Mouse (Mus musculus): ENCODE measurements around the gene Rab15. TPM values are rescaled to one million over a fixed set of nuclear protein-coding genes. Genes with fewer than 3 reads are reported as not detected.
"Not testable (repeated sequence)": the region's sequence is repeated elsewhere in the genome, so short reads cannot be mapped to it uniquely, and the experiment has no call there.

Gene Rab15
- total RNA-seq (2022) = 100 to 1,000 TPM; 203 to 218 (median 209) TPM

DNA sequence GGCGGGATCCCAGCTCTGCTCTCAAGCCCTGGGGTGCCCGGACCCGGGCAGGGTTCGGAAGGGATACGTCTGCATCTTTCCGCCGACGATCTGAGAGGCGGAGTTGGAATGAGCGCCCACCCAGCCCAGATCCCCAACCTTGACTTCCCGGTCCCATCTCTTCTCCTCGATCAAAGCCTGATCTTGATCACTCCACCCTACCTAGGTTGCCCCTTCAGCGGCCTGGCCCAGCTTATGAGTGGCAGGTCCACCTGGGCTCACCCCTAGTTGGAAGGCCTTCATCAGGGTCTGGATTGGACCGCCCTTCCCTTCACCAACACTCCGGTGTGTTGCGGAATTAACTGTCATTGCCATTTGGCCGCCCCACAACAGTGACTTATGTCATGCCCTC, at the start of gene Rab15:
Gene Rab15 (minus strand): TSS at position 258 of the 391 bp plus-strand sequence.
- DNase-seq (ENCODE audit: low spot score in 2 of 2) = no peak

DNA sequence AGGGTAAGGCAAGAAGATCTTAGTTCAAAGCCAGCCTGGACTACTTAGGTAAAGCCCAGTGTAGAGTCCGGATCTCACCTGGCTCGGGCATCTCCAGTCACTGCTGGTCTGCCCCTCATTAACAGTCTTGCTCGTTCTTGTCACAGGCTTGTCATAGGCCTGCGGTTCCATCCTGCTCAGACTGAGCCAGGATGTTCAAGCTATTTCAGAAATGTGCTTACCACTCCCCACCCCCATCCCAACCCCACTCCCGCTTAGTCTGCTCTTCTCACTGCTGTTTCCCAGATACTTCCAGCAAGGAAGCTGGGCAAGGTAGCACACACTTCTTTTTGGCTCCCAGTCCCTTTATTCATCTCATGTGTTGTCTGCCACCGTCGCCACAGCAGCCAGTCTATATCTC, 46.9 kb upstream of the Rab15 start:
- peak in 1 of 2 experiments; percentile 27 for DNase-seq (ENCODE audit: low spot score in 2 of 2)

DNA sequence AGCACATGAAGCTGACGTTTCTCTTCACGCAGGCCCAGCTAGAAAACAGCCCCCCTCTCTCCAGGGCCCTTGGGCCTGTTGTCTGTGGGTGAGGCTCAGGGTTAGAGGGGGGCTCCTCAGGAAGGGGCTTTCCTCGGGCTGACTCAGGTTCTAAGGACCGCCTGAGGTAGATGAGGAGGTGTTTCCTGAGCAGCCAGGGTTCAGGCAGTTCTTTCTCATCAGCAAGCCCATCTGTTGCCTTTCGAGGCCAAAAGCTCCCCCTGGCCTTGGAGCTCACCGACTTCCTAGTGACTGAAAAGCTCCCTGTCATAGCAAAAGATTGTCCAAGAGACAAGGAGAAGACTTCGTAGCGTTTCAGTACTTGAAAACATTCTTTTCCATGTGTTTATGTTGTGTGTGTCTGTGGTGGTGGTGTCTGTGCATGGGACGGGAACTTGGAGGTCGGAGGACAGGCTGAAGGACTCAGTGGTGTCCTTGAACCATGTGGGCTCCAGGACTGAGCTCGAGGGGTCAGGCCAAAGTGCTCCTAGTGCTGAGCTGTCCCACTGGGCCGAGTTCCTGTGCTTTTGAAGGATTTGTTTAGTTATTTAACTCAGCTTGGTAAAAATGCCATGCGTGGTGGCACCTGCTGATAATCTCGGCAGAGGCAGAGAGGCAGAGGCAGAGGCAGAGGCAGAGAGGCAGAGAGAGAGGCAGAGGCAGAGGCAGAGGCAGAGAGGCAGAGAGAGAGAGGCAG, 45.9 kb upstream of the Rab15 start:
- no peak for DNase-seq (ENCODE audit: low spot score in 2 of 2)

DNA sequence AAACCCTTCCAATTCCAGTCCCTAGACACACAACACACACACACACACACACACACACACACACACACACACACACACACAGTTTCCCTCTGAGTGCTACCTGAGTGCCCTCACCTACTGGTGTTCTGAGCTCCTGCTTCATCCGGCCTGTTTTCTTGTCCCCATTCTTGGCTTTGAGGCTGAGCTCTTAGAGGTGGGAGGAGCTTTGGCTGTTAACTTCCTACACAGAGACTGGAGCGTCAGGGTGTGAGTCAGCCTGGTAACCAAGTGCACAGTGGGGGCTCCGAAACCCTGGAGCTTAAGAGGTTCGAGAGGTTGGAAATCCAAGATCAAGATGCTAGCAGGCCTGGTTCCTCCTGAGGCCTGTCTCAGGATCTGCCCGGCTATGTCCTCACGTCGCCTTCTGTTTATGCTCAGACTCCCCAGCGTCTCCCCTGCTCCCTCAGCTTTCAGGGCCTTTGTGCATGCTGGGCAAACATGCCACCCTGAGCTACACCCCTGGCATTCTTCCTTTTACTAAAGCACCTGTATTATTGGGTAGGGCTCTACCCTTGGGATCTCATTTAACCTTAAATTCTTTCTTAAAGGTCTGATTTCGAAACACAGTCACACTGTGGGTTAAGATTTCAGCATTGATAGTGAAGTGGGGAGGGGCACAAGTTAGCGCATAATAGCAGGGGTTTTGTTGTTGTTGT, 45.0 kb upstream of the Rab15 start:
- peak in 1 of 2 experiments; percentile 49 for DNase-seq (ENCODE audit: low spot score in 2 of 2)

DNA sequence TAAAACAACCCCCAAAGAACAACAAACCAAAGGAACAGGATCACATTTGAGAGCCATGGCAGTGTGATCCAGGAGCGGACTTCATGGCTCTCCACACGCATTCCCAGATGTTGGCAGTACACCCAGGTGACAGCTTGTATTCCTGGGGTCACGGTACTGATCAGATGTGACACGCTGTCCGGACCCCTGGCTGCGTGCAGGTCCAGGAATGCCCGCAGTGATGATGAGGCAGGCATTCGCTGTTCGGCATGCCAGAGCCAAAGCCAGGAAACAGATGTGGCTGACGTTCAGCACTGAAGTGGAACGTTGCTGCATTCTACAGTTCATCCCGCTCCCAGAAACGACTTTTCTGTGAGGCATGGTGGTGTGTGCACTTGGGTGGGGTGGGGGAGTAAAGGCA, 42.6 kb upstream of the Rab15 start:
- DNase-seq (ENCODE audit: low spot score in 2 of 2) = no peak

DNA sequence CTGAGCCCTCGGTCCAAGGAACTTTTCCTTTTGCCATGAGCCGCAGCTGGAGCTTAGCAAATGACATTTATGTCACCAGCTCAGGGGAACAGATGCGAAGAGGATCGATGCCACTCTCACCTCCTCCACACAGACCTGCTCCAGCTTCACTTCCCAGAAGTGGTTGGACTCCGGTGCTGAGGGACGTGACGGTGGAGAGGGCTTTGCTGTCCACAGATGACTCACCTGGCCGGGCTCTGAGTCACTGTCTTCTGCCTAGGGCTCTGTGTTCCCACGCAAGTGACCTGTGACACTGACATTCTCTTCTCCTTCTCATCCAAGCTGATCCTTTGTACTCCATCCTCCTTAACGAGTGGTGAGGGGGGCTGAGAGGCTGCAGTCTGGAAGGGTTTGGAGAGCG, 40.9 kb upstream of the Rab15 start:
- DNase-seq (ENCODE audit: low spot score in 2 of 2) = peak; percentile 28 to 68

DNA sequence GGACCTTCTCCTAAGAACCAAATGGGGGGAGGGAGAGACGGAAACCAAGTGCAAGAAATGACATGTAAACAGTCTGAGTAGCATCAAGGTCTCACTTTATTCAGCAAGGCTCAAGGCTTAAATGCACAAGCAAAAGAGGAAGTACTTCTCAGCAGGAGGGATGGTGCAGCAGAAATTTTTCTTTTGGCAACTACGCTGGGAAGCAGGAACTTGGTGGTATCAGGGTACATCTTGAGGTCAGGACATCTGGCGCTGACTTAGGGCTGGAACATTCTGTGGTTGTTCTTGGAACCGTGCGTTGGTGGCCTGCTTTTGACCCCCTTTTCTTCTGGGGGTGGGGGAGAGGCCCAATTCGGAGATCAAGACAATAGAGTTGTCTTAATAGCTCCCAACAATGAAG, 36.1 kb upstream of the Rab15 start:
- DNase-seq (ENCODE audit: low spot score in 2 of 2) = not testable (repeated sequence)

DNA sequence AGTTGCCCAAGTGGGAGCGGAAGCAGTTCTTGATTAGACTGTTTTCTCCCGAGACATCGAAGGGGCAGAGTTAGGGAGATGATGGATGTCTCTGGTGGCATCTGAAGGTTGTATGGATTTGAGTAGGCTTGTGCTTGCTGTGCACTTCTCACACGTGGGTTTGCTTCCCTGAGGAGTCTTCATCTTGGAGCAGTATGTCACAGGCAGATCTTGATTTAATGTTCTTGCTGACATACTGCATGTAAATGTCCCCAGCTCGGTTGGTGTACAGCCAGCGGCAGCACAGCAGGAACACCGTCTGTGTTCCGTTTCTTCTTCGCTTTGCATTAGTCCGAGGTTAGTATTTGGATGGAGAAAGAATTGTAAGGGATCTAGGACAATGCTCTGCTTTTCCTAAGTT, 34.4 kb upstream of the Rab15 start:
- DNase-seq (ENCODE audit: low spot score in 2 of 2) = no peak

DNA sequence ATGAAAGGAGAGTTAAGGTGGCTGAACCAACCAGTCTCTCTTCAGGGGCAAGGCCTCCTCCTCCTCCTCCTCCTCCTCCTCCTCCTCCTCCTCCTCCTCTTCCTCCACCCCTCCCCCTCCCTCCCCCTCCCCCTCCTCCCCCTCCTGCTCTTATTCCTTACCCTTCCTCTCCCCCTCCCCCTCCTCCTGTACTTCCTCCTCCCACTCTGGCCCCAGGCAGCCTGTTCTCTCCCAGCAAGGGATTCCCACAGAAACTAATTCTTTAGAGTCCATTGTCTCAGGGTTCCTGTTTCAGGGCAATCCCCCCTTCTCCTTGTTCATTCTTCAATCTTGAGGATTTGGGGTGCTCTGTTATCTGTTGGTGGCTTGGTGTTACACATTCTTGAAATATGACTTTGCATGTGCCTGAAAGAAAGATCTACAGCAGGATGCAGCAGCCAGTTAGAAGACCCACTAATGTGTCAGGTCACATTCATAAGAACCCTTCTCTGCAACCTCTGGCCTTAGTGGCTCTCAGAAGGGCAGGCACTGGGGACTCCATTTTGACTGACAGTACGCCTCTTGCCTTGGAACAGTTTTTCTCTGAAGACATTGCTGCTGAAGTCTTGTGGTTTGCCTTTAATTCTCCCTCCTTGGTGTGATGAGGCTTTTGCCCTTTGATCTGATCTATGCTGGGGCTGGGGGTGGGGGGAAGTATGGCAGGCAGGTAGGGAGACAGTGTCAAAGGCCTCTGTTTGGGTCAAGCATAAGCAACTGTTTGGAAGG, 30.9 kb upstream of the Rab15 start:
- DNase-seq (ENCODE audit: low spot score in 2 of 2) = no peak

DNA sequence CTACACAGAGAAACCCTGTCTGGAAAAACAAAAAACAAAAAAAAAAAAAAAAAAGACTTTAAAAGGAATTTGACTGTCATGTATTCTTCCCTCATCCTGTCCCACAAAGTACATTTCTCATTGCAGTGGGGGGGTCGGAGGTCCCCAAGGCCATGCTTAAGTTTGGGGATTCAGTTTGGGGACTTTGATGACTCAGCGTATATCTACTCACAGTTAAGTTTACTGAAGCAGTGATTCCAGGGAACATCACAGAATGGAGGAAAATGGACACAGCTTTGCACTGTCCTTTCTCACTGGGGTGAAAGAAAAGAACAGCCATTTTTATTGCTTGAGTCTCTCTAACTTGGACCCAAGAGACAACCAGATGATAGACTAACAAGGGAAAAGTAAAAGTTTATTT, 29.7 kb upstream of the Rab15 start:
- DNase-seq (ENCODE audit: low spot score in 2 of 2) = no peak

DNA sequence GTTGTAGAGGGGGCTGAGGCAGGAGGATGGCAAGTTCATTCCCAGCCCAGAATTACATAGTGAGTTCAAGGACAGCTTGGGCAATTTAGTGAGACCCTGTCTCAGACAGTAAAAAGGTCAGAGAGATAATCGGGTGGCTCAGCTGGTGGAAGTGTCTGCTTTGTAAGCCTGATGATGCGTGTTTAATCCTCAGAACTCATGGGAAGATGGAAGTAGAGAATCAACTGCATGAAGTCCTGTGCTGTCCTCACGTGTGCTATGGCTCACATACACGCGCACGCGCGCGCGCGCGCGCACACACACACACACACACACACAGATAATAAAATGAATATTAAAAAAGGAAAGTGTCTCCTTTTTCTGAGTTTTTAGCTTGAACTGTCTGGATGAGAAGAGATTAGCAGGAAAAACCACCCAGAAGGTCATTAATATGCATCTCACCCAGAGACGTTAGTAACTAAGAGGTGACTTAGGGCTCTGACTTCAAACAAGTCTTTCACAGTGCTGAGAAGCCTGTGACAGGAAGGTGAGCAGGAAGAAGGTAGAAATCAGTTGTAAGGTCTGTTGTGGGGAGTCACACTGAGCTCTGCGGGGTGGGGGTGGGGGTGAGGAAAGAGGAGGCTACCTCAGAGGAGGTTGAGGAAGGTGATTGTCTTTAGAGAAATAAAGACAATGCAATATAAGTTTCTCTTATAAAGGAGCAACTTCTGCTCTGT, 21.8 kb upstream of the Rab15 start:
- no peak for DNase-seq (ENCODE audit: low spot score in 2 of 2)

DNA sequence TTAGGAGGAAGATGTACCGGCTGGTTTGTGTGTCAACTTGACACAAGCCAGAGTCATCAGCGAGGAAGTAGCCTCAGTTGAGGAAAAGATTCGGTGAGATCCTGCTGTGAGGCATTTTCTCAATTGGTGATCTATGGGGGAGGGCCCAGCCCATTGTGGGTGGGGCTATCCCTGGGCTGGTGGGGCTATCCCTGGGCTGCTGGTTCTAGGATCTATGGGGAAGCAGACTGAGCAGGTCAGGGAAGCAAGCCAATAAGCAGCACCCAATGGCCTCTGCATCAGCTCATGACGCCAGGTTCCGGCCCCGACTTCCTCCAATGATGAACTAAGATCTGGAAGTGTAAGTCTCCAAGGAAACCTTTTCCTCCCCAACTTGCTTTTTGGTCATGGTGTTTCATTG, 17.4 kb upstream of the Rab15 start:
- no peak for DNase-seq (ENCODE audit: low spot score in 2 of 2)

DNA sequence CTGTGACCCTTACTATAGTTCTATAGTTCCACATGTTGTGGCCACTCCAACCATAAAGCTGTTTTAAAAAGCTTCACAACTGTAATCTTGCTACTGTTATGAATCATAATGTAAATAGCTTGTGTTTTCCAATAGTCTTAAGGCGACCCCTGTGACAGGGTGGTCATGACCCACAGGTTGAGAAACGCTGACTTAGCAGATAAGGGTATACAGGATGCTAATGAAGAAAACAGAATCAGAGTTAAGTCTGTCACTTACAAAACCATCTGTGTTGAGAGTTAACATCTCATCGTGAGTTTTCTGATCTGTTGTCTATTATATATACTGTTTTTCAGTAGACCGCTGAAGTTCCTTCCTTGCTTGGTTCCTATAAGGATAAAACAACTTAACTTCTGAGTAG, 16.6 kb upstream of the Rab15 start:
- DNase-seq (ENCODE audit: low spot score in 2 of 2) = no peak

DNA sequence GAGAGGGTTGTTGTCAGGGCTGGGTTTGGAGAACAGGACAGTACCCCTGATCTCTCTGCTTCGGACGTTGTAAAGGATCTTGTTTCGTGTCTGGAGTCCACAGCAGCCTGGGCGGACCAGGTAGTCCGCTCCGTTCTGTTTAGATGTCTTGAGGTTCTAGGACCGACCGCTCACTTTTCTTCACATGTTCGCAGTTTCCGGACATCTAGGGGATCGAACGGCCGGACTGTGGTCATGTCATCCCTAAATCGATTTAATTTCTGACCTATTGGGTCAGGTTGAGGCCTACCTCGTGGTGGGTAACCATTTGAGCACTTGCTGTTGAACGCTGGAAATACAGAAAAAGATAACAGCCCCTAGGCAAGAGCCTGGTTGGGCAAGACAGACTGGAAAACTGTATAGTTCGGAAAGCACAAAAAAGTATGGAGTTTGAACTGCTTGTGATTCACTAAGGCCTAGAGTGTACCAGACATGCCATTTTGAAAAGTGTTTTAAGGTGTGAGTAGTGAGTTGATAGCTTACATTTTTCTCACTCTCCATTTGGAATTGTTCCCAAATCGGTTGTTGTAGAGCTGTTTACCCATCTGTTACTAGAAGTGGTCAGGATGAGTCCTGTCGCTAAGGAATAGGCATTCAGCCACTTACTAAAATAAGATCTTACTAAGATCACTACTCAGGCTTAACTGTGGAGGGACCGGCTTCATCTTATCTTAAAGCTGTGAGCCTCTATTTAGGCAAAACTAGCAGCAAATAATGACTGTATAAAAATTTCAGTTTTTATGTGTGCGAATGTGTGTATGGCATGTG, 15.3 kb upstream of the Rab15 start:
- DNase-seq (ENCODE audit: low spot score in 2 of 2) = no peak

DNA sequence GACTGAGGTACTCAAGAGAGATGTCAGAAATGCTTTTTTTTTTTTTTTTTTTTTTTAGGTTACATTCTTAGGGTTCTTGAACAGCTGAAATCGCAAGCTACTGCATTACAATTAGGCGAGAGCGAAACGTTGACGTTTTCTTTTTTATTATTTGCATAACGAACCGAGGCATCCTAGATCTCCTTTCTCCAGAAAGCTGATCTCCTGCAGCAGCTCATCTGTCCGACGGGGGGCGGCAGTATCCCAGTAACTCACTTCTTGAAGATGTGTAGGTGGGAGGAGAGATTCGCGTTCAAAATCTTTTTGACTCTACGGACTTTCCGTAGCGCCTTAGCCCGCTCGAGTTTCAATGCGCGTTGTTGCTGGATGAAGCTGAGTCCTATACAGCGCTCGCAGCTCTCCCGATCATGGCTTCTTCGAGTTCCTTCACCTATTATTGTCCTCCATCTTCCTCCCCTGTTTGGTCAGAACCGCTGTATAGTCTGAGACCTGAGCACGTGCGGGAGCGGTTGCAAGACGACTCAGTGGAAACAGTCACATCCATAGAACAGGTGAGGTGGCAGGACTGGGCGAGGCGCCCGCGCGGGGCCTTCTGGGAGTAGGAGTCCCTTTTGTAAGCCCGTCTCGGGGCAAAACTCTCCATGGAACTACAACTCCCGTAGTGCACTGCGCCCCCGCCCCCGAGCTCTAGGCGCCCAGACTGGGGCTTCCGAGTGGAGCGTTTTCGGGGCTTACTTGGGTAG, 14.6 kb upstream of the Rab15 start:
- peak; percentile 99 for DNase-seq (ENCODE audit: low spot score in 2 of 2)

DNA sequence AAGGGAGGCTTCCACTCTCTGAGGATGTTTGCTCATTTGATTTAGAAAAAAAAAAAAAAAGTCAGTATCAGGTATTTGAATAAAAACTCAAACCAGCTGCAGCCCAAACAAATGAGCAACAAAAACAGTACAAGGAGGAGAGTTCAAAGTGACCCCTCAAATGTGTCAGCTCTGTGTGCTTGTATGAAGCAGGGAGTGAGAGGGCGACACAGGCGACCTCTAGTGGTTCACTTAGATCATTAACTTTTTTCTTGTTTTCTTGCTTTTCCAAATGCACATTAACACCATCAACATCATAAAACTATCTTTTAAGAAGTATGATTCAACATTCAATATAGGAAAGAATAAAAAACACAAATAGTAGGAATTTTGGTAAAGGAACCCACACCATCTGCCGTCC, 10.0 kb upstream of the Rab15 start:
- no peak for DNase-seq (ENCODE audit: low spot score in 2 of 2)

DNA sequence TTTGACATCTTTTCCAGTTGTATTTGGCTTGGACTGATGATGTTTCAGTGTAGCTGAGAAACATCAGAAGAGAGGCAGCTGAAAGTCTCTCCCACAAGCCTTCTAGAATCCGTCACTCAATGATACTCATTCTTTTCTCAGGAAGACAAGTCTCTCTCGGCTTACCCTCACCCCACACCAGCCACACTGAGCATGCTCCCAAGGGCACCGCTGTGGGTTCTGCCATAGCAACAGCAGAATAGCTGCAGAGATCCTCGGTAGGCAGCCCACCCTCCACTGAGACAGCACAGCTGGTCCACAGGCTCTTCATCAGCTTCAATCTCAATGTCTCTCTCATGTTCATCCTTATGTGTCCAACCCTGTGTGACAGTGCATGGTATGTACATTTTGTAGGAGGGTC, 2.6 kb upstream of the Rab15 start:
- no peak for DNase-seq (ENCODE audit: low spot score in 2 of 2)

DNA sequence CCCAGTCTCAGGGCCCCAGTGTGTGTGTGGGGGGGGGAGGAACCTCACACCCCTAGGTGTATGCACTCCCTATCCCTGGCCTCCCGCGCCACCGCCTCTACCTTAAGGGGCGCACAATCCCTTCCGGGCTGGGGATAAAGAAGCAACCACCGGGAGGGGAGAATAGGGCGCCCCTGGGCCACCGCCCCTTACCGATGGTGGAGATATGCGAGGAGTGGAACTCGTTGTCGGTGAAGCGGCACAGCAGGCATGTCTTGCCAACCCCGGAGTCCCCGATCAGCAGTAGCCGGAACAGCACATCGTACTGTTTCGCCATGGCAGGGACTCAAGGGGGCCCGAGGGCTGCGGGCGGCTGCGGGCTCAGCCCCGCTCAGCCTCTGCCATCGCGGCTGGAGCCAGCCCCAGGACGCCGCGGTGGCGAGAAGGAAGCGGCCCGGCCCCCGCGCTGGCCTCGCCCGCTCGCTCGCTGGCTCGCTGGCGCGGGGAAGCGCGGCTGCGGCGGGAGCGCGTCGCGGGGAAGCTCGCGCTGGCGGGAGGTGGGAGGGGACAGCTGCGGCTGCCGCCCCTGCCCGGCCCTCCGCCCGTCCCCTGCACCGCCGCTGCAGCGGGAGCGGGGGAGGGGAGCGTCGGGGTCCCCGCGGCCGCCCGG, 582 bp downstream of the Rab15 start:
- DNase-seq (ENCODE audit: low spot score in 2 of 2) = no peak

DNA sequence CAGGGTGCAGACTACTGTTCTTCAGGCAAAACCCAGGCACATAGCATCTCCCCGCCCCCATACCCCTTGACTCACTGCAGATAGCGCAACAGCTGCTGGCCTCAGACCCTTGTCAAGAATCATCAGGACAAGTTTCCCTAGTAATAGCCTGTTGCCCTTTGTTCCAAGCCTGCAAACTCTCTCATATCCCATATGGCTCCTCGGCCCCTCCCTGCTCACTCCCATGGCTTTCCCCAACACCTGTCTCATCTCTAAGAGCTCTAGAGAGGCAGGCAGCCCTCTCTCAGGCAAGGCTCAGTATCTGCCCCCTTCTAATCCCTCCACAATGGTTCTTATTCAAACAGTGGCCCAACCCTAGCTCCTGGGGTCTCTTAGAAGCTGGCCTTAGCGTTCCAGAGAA, 2.1 kb downstream of the Rab15 start:
- no peak for DNase-seq (ENCODE audit: low spot score in 2 of 2)

DNA sequence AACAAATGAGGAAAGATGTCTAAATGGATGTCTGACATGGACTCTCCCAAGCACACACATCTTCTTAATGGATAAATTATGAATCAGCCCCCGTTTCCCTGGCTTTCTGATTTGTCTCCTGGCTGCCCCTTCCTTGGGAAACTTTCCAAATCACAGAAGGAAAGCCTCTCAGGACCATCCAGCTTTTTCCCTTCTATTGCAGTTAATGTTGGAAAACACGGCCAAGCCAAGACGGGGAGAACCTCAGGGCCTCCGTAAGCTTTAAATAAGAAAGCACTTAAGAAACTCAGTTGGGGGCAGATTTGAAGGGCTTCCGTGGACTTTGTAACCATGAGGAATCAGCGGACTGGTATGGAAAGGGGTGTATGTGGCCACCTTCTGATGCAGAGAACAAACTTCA, 2.9 kb downstream of the Rab15 start:
- no peak for DNase-seq (ENCODE audit: low spot score in 2 of 2)

All from left cerebral cortex, adult 8-10 months (tissue).